Mouse (Mus musculus) limb, embryonic 13.5 days (tissue): ENCODE results near the gene Npy5r. TPM values are rescaled to one million over a fixed set of nuclear protein-coding genes. Genes with fewer than 3 reads are reported as not detected.

Experiments used
- ATAC-seq: fragments of 200-750 bp; cut with Nextera tagmentation; 2 replicates; pipeline ENCODE4 v1.8.0; 2017; ENCODE audit warnings: low read depth, moderate number of reproducible peaks, moderate TSS enrichment; ENCODE audit not compliant: low FRiP score
- H3K27ac ChIP-seq: fragments of 300-500 bp; sonication (generic); 2 replicates; pipeline ENCODE4 v1.5.1; 2015; ENCODE audit warnings: inconsistent platforms, mild to moderate bottlenecking, moderate library complexity
- H3K27me3 ChIP-seq: fragments of 300-500 bp; sonication (generic); 2 replicates; pipeline ENCODE4 v1.6.1; 2015; ENCODE audit warnings: mild to moderate bottlenecking, inconsistent platforms
- H3K36me3 ChIP-seq: fragments of 300-500 bp; sonication (generic); 2 replicates; pipeline ENCODE4 v1.6.1; 2015; ENCODE audit warnings: inconsistent platforms, mild to moderate bottlenecking, moderate library complexity
- H3K4me1 ChIP-seq: fragments of 300-500 bp; sonication (generic); 2 replicates; pipeline ENCODE4 v1.6.1; 2015; ENCODE audit warnings: inconsistent platforms
- H3K4me2 ChIP-seq: fragments of 300-500 bp; sonication (generic); replicated peaks from 2 replicates; pipeline ENCODE4 v1.6.1; 2015; ENCODE audit warnings: inconsistent platforms, mild to moderate bottlenecking, moderate library complexity
- H3K4me3 ChIP-seq: fragments of 300-500 bp; sonication (generic); 2 replicates; pipeline ENCODE4 v1.5.1; 2015; ENCODE audit warnings: moderate library complexity, mild to moderate bottlenecking, inconsistent platforms
- H3K9ac ChIP-seq: fragments of 300-500 bp; sonication (generic); 2 replicates; pipeline ENCODE4 v1.6.1; 2015; ENCODE audit warnings: mild to moderate bottlenecking, inconsistent platforms
- H3K9me3 ChIP-seq: fragments of 300-500 bp; sonication (generic); 2 replicates; pipeline ENCODE4 v1.6.1; 2016; ENCODE audit warnings: inconsistent platforms
- WGBS: fragments of 180-500 bp; shearing (Covaris S2); methylation state at CpG from one replicate; pipeline ENCODE4 v1.1.7; 2015; 5-methylcytosine and 5-hydroxymethylcytosine counted together
- polyA plus RNA-seq: library from polyadenylated mRNA; unstranded; fragments of >200 nt; fragmentation: Nextera tagmentation; extraction: Ambion mirVana; gene quantifications from 2 replicates; pipeline ENCODE4 v1.2.1, GENCODE M21; 2015

Gene Npy5r
- polyA plus RNA-seq, 1 experiment from 2014 or later, result 0.06 TPM

DNA sequence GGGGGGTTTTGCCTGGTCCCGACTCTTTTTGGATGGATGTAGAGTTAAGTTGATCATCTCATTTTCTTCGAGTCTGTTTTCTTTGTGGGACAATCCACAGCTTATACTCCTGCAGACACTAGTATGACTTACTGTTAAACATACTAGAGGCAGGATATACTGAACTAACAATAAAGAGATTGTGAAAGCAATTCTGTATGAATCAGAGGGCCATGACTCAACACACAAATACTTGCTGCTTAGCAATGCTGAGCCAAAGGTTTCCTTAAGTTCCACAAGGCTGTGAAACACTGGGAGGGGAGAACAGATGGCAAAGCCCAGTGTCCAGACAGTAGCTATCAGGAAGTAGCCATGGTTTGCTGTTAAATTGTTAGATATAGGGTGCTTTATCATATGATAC lies 6.7 kb downstream of the Npy5r start:
- no peak overlapping the region for H3K4me3 ChIP-seq
- 85% methylated on average over 2 of the region's 2 CpGs for WGBS
- no peaks in the 10 kb centered on the region for H3K36me3 ChIP-seq
- H3K9ac ChIP-seq, result no peak overlapping the region
- no peaks in the 10 kb centered on the region for H3K4me1 ChIP-seq
- no peak for ATAC-seq
- no peak overlapping the region for H3K27ac ChIP-seq
- no peak overlapping the region for H3K4me2 ChIP-seq
- no peaks in the 10 kb centered on the region for H3K9me3 ChIP-seq
- H3K27me3 ChIP-seq, result peaks cover 8% of the 10 kb centered on the region

DNA sequence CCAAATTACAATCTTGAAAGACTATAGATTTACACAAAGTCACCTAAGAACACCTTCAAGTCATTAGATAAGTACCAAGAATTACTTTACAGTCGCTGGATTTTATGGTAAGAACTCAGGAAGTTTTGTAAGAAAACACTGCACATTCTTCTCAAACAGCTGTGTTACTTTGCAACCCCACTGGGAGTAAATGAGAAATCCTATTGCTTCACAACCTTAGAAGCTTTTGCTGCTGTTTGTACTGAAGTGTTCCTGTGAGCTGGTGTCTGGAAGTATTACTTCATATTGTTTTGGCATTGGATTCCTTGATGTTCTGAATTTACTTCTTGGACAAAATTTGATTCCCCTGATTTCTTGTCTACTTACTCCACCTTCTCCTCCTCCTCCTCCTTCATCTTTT lies 57.2 kb downstream of the Npy5r start:
- Histone ChIP-seq H3K27me3 (no peaks in the 10 kb centered on the region), H3K9me3 (no peaks in the 10 kb centered on the region; the same call in 1 of the 2 replicates), H3K4me3 (no peak overlapping the region), H3K9ac (no peak overlapping the region), H3K36me3 (no peaks in the 10 kb centered on the region), H3K4me2 (no peak overlapping the region), H3K4me1 (no peaks in the 10 kb centered on the region), H3K27ac (no peak overlapping the region)
- ATAC-seq, result no peak
- WGBS, result 37% methylated on average over 1 of the region's 1 CpGs

Other genes with a start within 250 kb of the Npy5r start
- gene Tma16, start 201.6 kb downstream of the Npy5r start, polyA plus RNA-seq, result 15.1 and 17.5 TPM in 2 replicates
- gene Tktl2, start 176.4 kb downstream of the Npy5r start, polyA plus RNA-seq, result not detected in 2 replicates
- 1.4 and 1.8 TPM in 2 replicates for gene Npy1r, start 9.1 kb upstream of the Npy5r start, polyA plus RNA-seq
- gene Naf1, start 172.1 kb upstream of the Npy5r start, polyA plus RNA-seq, result 2.9 and 3.4 TPM in 2 replicates